ENCODE assay signal across 34 mouse cellular contexts in the genomic region with DNA sequence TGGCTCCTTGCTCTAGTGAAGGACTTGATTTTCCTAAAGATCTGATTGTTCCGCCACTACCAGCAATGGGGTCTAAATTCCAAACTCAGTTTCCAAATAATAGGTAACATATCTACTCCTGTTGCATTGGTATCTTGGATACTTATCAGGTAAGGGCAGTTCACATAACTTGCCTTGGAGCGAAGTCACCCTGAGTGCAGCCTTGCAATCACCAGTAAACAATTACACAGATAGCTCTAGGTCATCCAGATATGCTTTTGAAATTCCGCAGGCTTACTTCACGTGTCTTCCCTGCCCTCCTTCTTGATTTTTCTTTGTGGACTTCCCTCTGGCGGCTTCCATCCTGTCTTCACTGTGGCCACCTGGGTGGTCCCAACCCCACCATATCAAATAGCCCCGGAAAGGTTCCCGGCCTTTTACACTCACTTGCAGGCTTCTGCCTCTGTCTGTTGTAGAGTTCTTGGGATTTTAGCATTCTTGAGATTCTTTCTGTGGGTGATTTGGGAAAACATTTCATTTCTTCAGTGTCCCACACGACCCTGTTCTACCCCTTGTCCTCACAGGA. TPM values are rescaled to one million over a fixed set of nuclear protein-coding genes. Genes with fewer than 3 reads are reported as not detected.
A peak's percentile ranks its signal among the peaks of the same experiment; 100 is the strongest.
DNase-seq lines count a peak whose midpoint lies in the region; ATAC-seq and TF ChIP-seq lines count a peak whose summit lies in the region.
"Had no signal": no experiment of that assay in that cellular context is flagged by ENCODE, and none has a peak within 500 bp of the region (broad histone marks: within the 10 kb centered on the region; RNA-seq: fewer than 3 reads in every experiment).

No protein-coding gene starts in this region.

- H3K27me3 ChIP-seq in intestine, embryonic 14.5 days (replicated peaks; ENCODE audit: control insufficient read depth, insufficient read depth, low read length) = no peaks in the 10 kb centered on the region
- no peaks in the 10 kb centered on the region for H3K27me3 ChIP-seq in intestine, embryonic 15.5 days (replicated peaks)
- H3K27me3 ChIP-seq in kidney, postnatal 0 days (ENCODE audit: insufficient read depth, low read length) = no peaks in the 10 kb centered on the region
- H3K27me3 ChIP-seq in embryonic facial prominence, embryonic 12.5 days = no peaks in the 10 kb centered on the region
- H3K27me3 ChIP-seq: embryonic facial prominence, embryonic 15.5 days; heart, embryonic 13.5 days; hindbrain, embryonic 15.5 days; liver, embryonic 13.5 days; lung, embryonic 15.5 days; neural tube, embryonic 13.5 days had no signal

- no peak for TF ChIP-seq CTCF in kidney, postnatal 0 days (IDR thresholded peaks at IDR 0.05; ENCODE audit: low read depth)

- intact Hi-C loops in heart, postnatal 36 days (cut with DNase I) = no loop called here

- H3K4me2 ChIP-seq in intestine, embryonic 14.5 days (ENCODE audit: low read length) = no peak overlapping the region
- H3K4me2 ChIP-seq in intestine, embryonic 15.5 days (replicated peaks) = no peak overlapping the region
- no peak overlapping the region for H3K4me2 ChIP-seq in kidney, postnatal 0 days (ENCODE audit: low read length)
- H3K4me2 ChIP-seq in embryonic facial prominence, embryonic 12.5 days (replicated peaks) = no peak overlapping the region
- H3K4me2 ChIP-seq: embryonic facial prominence, embryonic 15.5 days; heart, embryonic 13.5 days; hindbrain, embryonic 15.5 days; liver, embryonic 13.5 days; lung, embryonic 15.5 days; neural tube, embryonic 13.5 days had no signal

- H3K36me3 ChIP-seq in intestine, embryonic 14.5 days (ENCODE audit: control insufficient read depth, insufficient read depth, low read length) = no peaks in the 10 kb centered on the region
- H3K36me3 ChIP-seq in intestine, embryonic 15.5 days = no peaks in the 10 kb centered on the region
- no peaks in the 10 kb centered on the region for H3K36me3 ChIP-seq in kidney, postnatal 0 days (ENCODE audit: insufficient read depth, low read length)
- no peaks in the 10 kb centered on the region for H3K36me3 ChIP-seq in embryonic facial prominence, embryonic 12.5 days
- H3K36me3 ChIP-seq: embryonic facial prominence, embryonic 15.5 days; G1E; heart, embryonic 13.5 days; hindbrain, embryonic 15.5 days; liver, embryonic 13.5 days; lung, embryonic 15.5 days had no signal

- no peak for DNase-seq in intestine, embryonic 14.5 days (ENCODE audit: low spot score)
- no peak for DNase-seq in kidney, postnatal 0 days (ENCODE audit: low spot score)
- no peak for DNase-seq in kidney, postnatal 4 days
- DNase-seq in Muller cell, postnatal 12 days (ENCODE audit: inconsistent ontology term) = peak; percentile 56
- DNase-seq in heart, postnatal 36 days = no peak
- DNase-seq: adrenal gland, adult 8-10 months; cerebellum, adult 11-12 months; cerebellum, postnatal 25 days; forebrain, postnatal 0 days; gastrocnemius, postnatal 14 days; heart, adult 11 months; heart, postnatal 14 days; kidney, adult 11 months; liver, embryonic 13.5 days; lung, postnatal 4 days; retina, postnatal 1 day; right cerebral cortex, postnatal 25 days had no signal

- 30% methylated on average over 8 of the region's 8 CpGs for WGBS in intestine, embryonic 14.5 days
- 34% methylated on average over 8 of the region's 8 CpGs for WGBS in intestine, embryonic 15.5 days
- 42% methylated on average over 8 of the region's 8 CpGs for WGBS in kidney, postnatal 0 days
- 37% methylated on average over 8 of the region's 8 CpGs for WGBS in embryonic facial prominence, embryonic 12.5 days

- peaks cover 8% of the 10 kb centered on the region for H3K4me1 ChIP-seq in intestine, embryonic 14.5 days (replicated peaks; ENCODE audit: control insufficient read depth, insufficient read depth, low read length)
- peaks cover 15% of the 10 kb centered on the region for H3K4me1 ChIP-seq in intestine, embryonic 15.5 days (replicated peaks)
- peaks cover 27% of the 10 kb centered on the region for H3K4me1 ChIP-seq in kidney, postnatal 0 days (replicated peaks; ENCODE audit: insufficient read depth, low read length)
- H3K4me1 ChIP-seq in embryonic facial prominence, embryonic 12.5 days = peaks cover 29% of the 10 kb centered on the region

- no peak overlapping the region for H3K9ac ChIP-seq in intestine, embryonic 14.5 days (ENCODE audit: low read length)
- no peak overlapping the region for H3K9ac ChIP-seq in intestine, embryonic 15.5 days
- H3K9ac ChIP-seq in kidney, postnatal 0 days (ENCODE audit: low read depth, low read length) = no peak overlapping the region
- no peak overlapping the region for H3K9ac ChIP-seq in embryonic facial prominence, embryonic 12.5 days
- H3K9ac ChIP-seq: embryonic facial prominence, embryonic 15.5 days; forebrain, postnatal 0 days; heart, embryonic 13.5 days; hindbrain, embryonic 15.5 days; liver, embryonic 13.5 days; lung, embryonic 15.5 days; neural tube, embryonic 13.5 days had no signal

- H3K9me3 ChIP-seq in intestine, embryonic 14.5 days (ENCODE audit: control insufficient read depth, low read length) = no peaks in the 10 kb centered on the region
- H3K9me3 ChIP-seq in intestine, embryonic 15.5 days = no peaks in the 10 kb centered on the region
- no peaks in the 10 kb centered on the region for H3K9me3 ChIP-seq in kidney, postnatal 0 days (replicated peaks; ENCODE audit: low read length)
- no peaks in the 10 kb centered on the region for H3K9me3 ChIP-seq in embryonic facial prominence, embryonic 12.5 days
- H3K9me3 ChIP-seq: embryonic facial prominence, embryonic 15.5 days; G1E; heart, embryonic 13.5 days; hindbrain, embryonic 15.5 days; liver, embryonic 13.5 days; lung, embryonic 15.5 days; neural tube, embryonic 13.5 days had no signal

- ATAC-seq in intestine, embryonic 14.5 days (replicated peaks; ENCODE audit: low FRiP score, low TSS enrichment, low read depth) = no peak
- no peak for ATAC-seq in intestine, embryonic 15.5 days
- no peak for ATAC-seq in kidney, postnatal 0 days (replicated peaks; ENCODE audit: low FRiP score, low read depth)
- ATAC-seq in embryonic facial prominence, embryonic 12.5 days (ENCODE audit: insufficient number of reproducible peaks, insufficient read depth, low FRiP score, low TSS enrichment) = no peak
- ATAC-seq: activated CD4-positive, CD25-positive, alpha-beta regulatory T cell, adult 4 months; forebrain, postnatal 0 days; midbrain, embryonic 16.5 days had no signal

- H3K4me3 ChIP-seq in intestine, embryonic 14.5 days (ENCODE audit: low read depth, low read length) = no peak overlapping the region
- H3K4me3 ChIP-seq in intestine, embryonic 15.5 days (replicated peaks) = no peak overlapping the region
- H3K4me3 ChIP-seq in kidney, postnatal 0 days (replicated peaks; ENCODE audit: low read depth, low read length) = no peak overlapping the region
- no peak overlapping the region for H3K4me3 ChIP-seq in embryonic facial prominence, embryonic 12.5 days
- H3K4me3 ChIP-seq: embryonic facial prominence, embryonic 15.5 days; heart, embryonic 13.5 days; hindbrain, embryonic 15.5 days; liver, embryonic 13.5 days; lung, embryonic 15.5 days; myocyte; neural tube, embryonic 13.5 days had no signal

- peak overlapping the region; percentile 30; the same call in 1 of the 2 replicates for H3K27ac ChIP-seq in intestine, embryonic 14.5 days (ENCODE audit: low read depth)
- no peak overlapping the region for H3K27ac ChIP-seq in intestine, embryonic 15.5 days
- 0 out of 2 replicates have a peak overlapping the region, but pooled peaks have one; percentile 19 for H3K27ac ChIP-seq in kidney, postnatal 0 days
- H3K27ac ChIP-seq in embryonic facial prominence, embryonic 12.5 days = peak overlapping the region; percentile 60; the same call in 1 of the 2 replicates
- H3K27ac ChIP-seq: embryonic facial prominence, embryonic 15.5 days; heart, embryonic 13.5 days; hindbrain, embryonic 15.5 days; liver, embryonic 13.5 days; lung, embryonic 15.5 days; neural tube, embryonic 13.5 days had no signal

RNA-seq across cellular contexts. Expression of a gene that starts 22.3 kb away (rescaled TPM):
- 26.7 and 26.8 TPM in 2 replicates for polyA plus RNA-seq in intestine, embryonic 14.5 days (2014; fragmentation: Nextera tagmentation; extraction: Ambion mirVana)
- 17.4 and 18.4 TPM in 2 replicates for polyA plus RNA-seq in intestine, embryonic 15.5 days (2015; fragmentation: Nextera tagmentation; extraction: Ambion mirVana)
- 10.7 and 12.7 TPM in 2 replicates for polyA plus RNA-seq in kidney, postnatal 0 days (2015; fragmentation: Nextera tagmentation; extraction: Ambion mirVana)
- 32.8 and 32.9 TPM in 2 replicates for polyA plus RNA-seq in embryonic facial prominence, embryonic 12.5 days (2016; fragmentation: Nextera tagmentation; extraction: Ambion mirVana)
- total RNA-seq in heart, postnatal 36 days (2021) = 10 to 100 TPM; 23.0 to 24.1 TPM

RNA-seq across cellular contexts. Expression of a gene that starts 48.6 kb away (rescaled TPM):
- not detected in 2 replicates for polyA plus RNA-seq in intestine, embryonic 14.5 days (2014; fragmentation: Nextera tagmentation; extraction: Ambion mirVana)
- not detected in 2 replicates for polyA plus RNA-seq in intestine, embryonic 15.5 days (2015; fragmentation: Nextera tagmentation; extraction: Ambion mirVana)
- not detected in 2 replicates for polyA plus RNA-seq in kidney, postnatal 0 days (2015; fragmentation: Nextera tagmentation; extraction: Ambion mirVana)
- not detected in 2 replicates for polyA plus RNA-seq in embryonic facial prominence, embryonic 12.5 days (2016; fragmentation: Nextera tagmentation; extraction: Ambion mirVana)
- not detected for total RNA-seq in heart, postnatal 36 days (2021)
- total RNA-seq: adrenal gland, adult 8-10 months; forebrain, postnatal 0 days; G1E; gastrocnemius, postnatal 14 days; heart, postnatal 14 days; layer of hippocampus, adult 18-20 months; layer of hippocampus, postnatal 14 days; megakaryocyte-erythroid progenitor cell, adult 5-6 weeks had no signal
- polyA plus RNA-seq: activated CD4-positive, CD25-positive, alpha-beta regulatory T cell, adult 4 months; embryonic facial prominence, embryonic 15.5 days; forebrain, postnatal 0 days; G1E; heart, embryonic 13.5 days; limb, embryonic 11.5 days; liver, embryonic 13.5 days; lung, embryonic 15.5 days; myocyte; neural tube, embryonic 13.5 days; spleen, adult 2 months; urinary bladder, adult 2 months had no signal
